Mouse (Mus musculus): ENCODE results near the gene Prtn3.

- TF ChIP-seq POLR2A (IDR thresholded peaks at IDR 0.05; ENCODE audit: insufficient read depth, low read depth, low read length) (no peak), CTCF (IDR thresholded peaks at IDR 0.05; ENCODE audit: insufficient read depth, low read depth, low read length) (no peak)
Observed at GRCm38 (mm10) chr10:79931797-79932196, 57.5 kb downstream of the Prtn3 start.

Data from olfactory bulb, adult 2 months (tissue).